16 mouse cellular contexts compared by ENCODE assay signal in genomic region chr8:87794639-87795038, GRCm38 (mm10).
A peak's percentile ranks its signal among the peaks of the same experiment; 100 is the strongest.
DNase-seq lines count a peak whose midpoint lies in the region; ATAC-seq and TF ChIP-seq lines count a peak whose summit lies in the region.
"Had no signal": no experiment of that assay in that cellular context is flagged by ENCODE, and none has a peak within 500 bp of the region (broad histone marks: within the 10 kb centered on the region; RNA-seq: fewer than 3 reads in every experiment).

No protein-coding gene starts in this region.

- peak overlapping the region; percentile 20; the same call in 1 of the 2 replicates for H3K27ac ChIP-seq in hindbrain, embryonic 11.5 days (ENCODE audit: low read depth, low read length)
- no peak overlapping the region for H3K27ac ChIP-seq in hindbrain, postnatal 0 days
- peak overlapping the region; percentile 52; the same call in 1 of the 2 replicates for H3K27ac ChIP-seq in embryonic facial prominence, embryonic 15.5 days (replicated peaks)
- peak overlapping the region; percentile 70; the same call in 1 of the 2 replicates for H3K27ac ChIP-seq in limb, embryonic 10.5 days
- H3K27ac ChIP-seq: embryonic facial prominence, embryonic 12.5 days; heart, embryonic 10.5 days; macrophage had no signal

- H3K4me3 ChIP-seq in hindbrain, embryonic 11.5 days (ENCODE audit: low read depth, low read length), result no peak overlapping the region
- no peak overlapping the region for H3K4me3 ChIP-seq in hindbrain, postnatal 0 days (ENCODE audit: low read length)
- no peak overlapping the region for H3K4me3 ChIP-seq in embryonic facial prominence, embryonic 15.5 days (replicated peaks)
- H3K4me3 ChIP-seq in limb, embryonic 10.5 days, result no peak overlapping the region
- H3K4me3 ChIP-seq: embryonic facial prominence, embryonic 12.5 days; heart, embryonic 10.5 days had no signal

- H3K4me1 ChIP-seq in hindbrain, embryonic 11.5 days (replicated peaks; ENCODE audit: control insufficient read depth, insufficient read depth, low read length), result no peaks in the 10 kb centered on the region; the same call in 1 of the 2 replicates
- peaks cover 4% of the 10 kb centered on the region; the same call in 1 of the 2 replicates for H3K4me1 ChIP-seq in hindbrain, postnatal 0 days (ENCODE audit: insufficient read depth, low read length)
- peaks cover 8% of the 10 kb centered on the region; the same call in 1 of the 2 replicates for H3K4me1 ChIP-seq in embryonic facial prominence, embryonic 15.5 days
- H3K4me1 ChIP-seq in limb, embryonic 10.5 days, result peaks cover 23% of the 10 kb centered on the region

- no peaks in the 10 kb centered on the region for H3K36me3 ChIP-seq in hindbrain, embryonic 11.5 days (ENCODE audit: control insufficient read depth, insufficient read depth, low read length)
- no peaks in the 10 kb centered on the region for H3K36me3 ChIP-seq in hindbrain, postnatal 0 days (ENCODE audit: insufficient read depth, low read length)
- no peaks in the 10 kb centered on the region for H3K36me3 ChIP-seq in embryonic facial prominence, embryonic 15.5 days
- H3K36me3 ChIP-seq in limb, embryonic 10.5 days, result peaks cover 4% of the 10 kb centered on the region; the same call in 1 of the 2 replicates
- H3K36me3 ChIP-seq: embryonic facial prominence, embryonic 12.5 days; heart, embryonic 10.5 days had no signal

- no peak for TF ChIP-seq POLR2A in brain, embryonic 14.5 days (IDR thresholded peaks at IDR 0.05; ENCODE audit: borderline replicate concordance, extremely low read depth, insufficient read depth, insufficient read length, poor library complexity, severe bottlenecking)

- 73% methylated on average over 10 of the region's 10 CpGs for WGBS in hindbrain, embryonic 11.5 days
- WGBS in hindbrain, postnatal 0 days, result 54% methylated on average over 10 of the region's 10 CpGs
- 40% methylated on average over 10 of the region's 10 CpGs for WGBS in embryonic facial prominence, embryonic 15.5 days
- WGBS in limb, embryonic 10.5 days, result 78% methylated on average over 10 of the region's 10 CpGs

- H3K9ac ChIP-seq in hindbrain, embryonic 11.5 days (ENCODE audit: low read depth, low read length), result no peak overlapping the region
- H3K9ac ChIP-seq in hindbrain, postnatal 0 days (replicated peaks; ENCODE audit: low read length), result no peak overlapping the region
- no peak overlapping the region for H3K9ac ChIP-seq in embryonic facial prominence, embryonic 15.5 days
- H3K9ac ChIP-seq: embryonic facial prominence, embryonic 12.5 days had no signal

- H3K9me3 ChIP-seq in hindbrain, embryonic 11.5 days (ENCODE audit: control insufficient read depth, low read length), result no peaks in the 10 kb centered on the region
- H3K9me3 ChIP-seq in hindbrain, postnatal 0 days (ENCODE audit: low read length), result no peaks in the 10 kb centered on the region
- H3K9me3 ChIP-seq in embryonic facial prominence, embryonic 15.5 days (replicated peaks), result no peaks in the 10 kb centered on the region
- H3K9me3 ChIP-seq in limb, embryonic 10.5 days (replicated peaks), result no peaks in the 10 kb centered on the region
- H3K9me3 ChIP-seq: embryonic facial prominence, embryonic 12.5 days; heart, embryonic 10.5 days had no signal

- ATAC-seq in hindbrain, embryonic 11.5 days (ENCODE audit: low FRiP score), result no peak
- ATAC-seq in hindbrain, postnatal 0 days, result no peak
- no peak for ATAC-seq in embryonic facial prominence, embryonic 15.5 days (ENCODE audit: insufficient number of reproducible peaks, low FRiP score, low TSS enrichment, low read depth)
- ATAC-seq in inflammation-experienced regulatory T-cells, adult 6 months, result no peak

- DNase-seq in hindbrain, embryonic 11.5 days (ENCODE audit: low spot score), result no peak
- DNase-seq in hindbrain, postnatal 0 days (ENCODE audit: low spot score), result no peak
- DNase-seq in brain, embryonic 14.5 days (ENCODE audit: low read depth), result peak; percentile 63
- DNase-seq in limb, embryonic 10.5 days (ENCODE audit: low spot score), result no peak
- DNase-seq in cerebellum, postnatal 25 days, result no peak
- DNase-seq in MN1 (ENCODE audit: low spot score), result no peak
- DNase-seq: cerebellum, postnatal 36 days; gastrocnemius, postnatal 36 days; heart, postnatal 10 days; lung, adult 2 months; thymus, postnatal 36 days had no signal

- TF ChIP-seq CTCF in hindbrain, postnatal 0 days (IDR thresholded peaks at IDR 0.05; ENCODE audit: low read depth), result no peak
- TF ChIP-seq CTCF in brain, embryonic 14.5 days (IDR thresholded peaks at IDR 0.05; ENCODE audit: borderline replicate concordance, extremely low read depth, insufficient read depth, insufficient read length), result no peak

- H3K27me3 ChIP-seq in hindbrain, embryonic 11.5 days (ENCODE audit: control insufficient read depth, insufficient read depth, low read length), result no peaks in the 10 kb centered on the region
- no peaks in the 10 kb centered on the region for H3K27me3 ChIP-seq in hindbrain, postnatal 0 days (ENCODE audit: insufficient read depth, low read length)
- H3K27me3 ChIP-seq in embryonic facial prominence, embryonic 15.5 days, result no peaks in the 10 kb centered on the region
- H3K27me3 ChIP-seq in limb, embryonic 10.5 days (ENCODE audit: low read depth, poor library complexity, severe bottlenecking), result no peaks in the 10 kb centered on the region
- H3K27me3 ChIP-seq: embryonic facial prominence, embryonic 12.5 days had no signal

- H3K4me2 ChIP-seq in hindbrain, embryonic 11.5 days (replicated peaks; ENCODE audit: low read depth, low read length), result no peak overlapping the region
- no peak overlapping the region for H3K4me2 ChIP-seq in hindbrain, postnatal 0 days (ENCODE audit: low read depth, low read length)
- no peak overlapping the region for H3K4me2 ChIP-seq in embryonic facial prominence, embryonic 15.5 days (replicated peaks)
- H3K4me2 ChIP-seq: embryonic facial prominence, embryonic 12.5 days had no signal
